Mouse (Mus musculus): Measurements from ENCODE around the gene Blcap. TPM values are rescaled to one million over a fixed set of nuclear protein-coding genes. Genes with fewer than 3 reads are reported as not detected.

Blcap gene
- polyA plus RNA-seq, 1 experiment from 2014 or later = 29.4 TPM

DNA sequence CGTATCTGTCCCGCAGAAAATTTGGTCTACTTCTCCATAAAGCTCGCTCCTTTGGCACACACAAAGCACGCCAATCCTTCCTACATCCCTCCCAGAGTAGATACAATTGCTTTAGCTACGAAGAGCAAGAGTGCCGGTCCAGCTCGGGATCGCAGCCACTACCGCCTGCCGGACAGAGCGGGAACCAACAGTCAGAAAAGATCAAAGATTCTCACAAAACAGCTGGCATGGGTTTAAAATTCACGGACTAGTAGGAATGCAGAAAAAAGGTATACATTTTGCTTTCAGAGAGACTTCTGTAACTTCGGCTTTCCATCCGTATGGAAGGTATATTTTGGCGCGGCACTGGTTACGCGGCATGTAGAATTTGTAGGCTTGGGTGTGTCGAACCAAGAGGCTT lies 11.6 kb downstream of the Blcap start:
- Histone ChIP-seq H3K4me2 (peak overlapping the region; percentile 86), H3K36me3 (peaks cover 78% of the 10 kb centered on the region), H3K4me1 (peaks cover 37% of the 10 kb centered on the region), H3K27ac (replicated peaks) (no peak overlapping the region), H3K9ac (peak overlapping the region; percentile 82), H3K9me3 (peaks cover 46% of the 10 kb centered on the region), H3K27me3 (replicated peaks) (no peaks in the 10 kb centered on the region), H3K4me3 (peak overlapping the region; percentile 57)
- no peak for ATAC-seq (ENCODE audit: extremely low read depth, insufficient number of reproducible peaks, low FRiP score, low TSS enrichment)
- WGBS = 47% methylated on average over 19 of the region's 19 CpGs

DNA sequence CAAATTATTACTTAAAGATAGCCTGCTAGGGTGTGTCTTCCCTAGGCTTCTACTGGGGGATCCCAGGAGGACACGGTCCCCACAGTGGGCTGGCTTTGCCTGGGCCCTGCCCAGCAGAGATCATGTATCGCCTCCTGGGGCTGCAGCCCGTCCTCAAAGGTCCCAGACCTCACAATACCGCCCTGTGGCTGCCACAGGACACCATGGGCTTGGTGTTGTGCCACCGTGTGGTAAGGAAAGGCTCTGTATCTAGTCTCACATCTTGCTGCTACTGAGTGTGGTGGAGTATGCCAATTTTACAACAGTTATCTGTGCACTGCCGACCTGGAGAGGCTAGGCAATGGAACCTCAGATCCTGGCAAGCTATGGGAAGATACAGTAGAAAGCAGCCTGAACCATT lies 12.6 kb downstream of the Blcap start:
- no peak overlapping the region for H3K27ac ChIP-seq (replicated peaks)
- H3K4me2 ChIP-seq = no peak overlapping the region
- H3K27me3 ChIP-seq (replicated peaks) = no peaks in the 10 kb centered on the region
- no peak for ATAC-seq (ENCODE audit: extremely low read depth, insufficient number of reproducible peaks, low FRiP score, low TSS enrichment)
- no peak overlapping the region for H3K9ac ChIP-seq
- WGBS = 57% methylated on average over 6 of the region's 6 CpGs
- H3K4me3 ChIP-seq = no peak overlapping the region
- H3K4me1 ChIP-seq = peaks cover 41% of the 10 kb centered on the region
- H3K9me3 ChIP-seq = peaks cover 46% of the 10 kb centered on the region
- peaks cover 71% of the 10 kb centered on the region for H3K36me3 ChIP-seq

DNA sequence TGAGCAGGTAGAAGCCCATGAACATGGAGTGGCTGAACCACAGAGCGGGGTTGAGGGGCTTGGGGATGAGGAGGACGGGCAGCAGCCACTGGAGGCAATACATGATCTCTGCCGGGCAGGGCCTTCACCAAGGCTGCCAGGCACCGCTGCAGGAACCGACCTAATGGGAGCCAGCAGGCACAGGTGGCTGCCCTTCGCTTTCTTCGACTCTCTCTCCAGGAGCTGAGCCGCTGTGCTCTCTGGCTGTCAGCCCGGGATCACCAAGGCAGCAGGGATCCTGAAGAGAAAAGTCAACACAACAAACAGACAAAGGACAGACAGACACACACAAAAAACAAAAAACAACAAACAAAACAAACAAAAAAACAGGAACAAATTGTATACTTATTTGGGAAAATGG lies 13.0 kb downstream of the Blcap start:
- WGBS = 79% methylated on average over 9 of the region's 9 CpGs
- Histone ChIP-seq H3K27ac (replicated peaks) (no peak overlapping the region), H3K4me2 (no peak overlapping the region), H3K4me3 (no peak overlapping the region), H3K36me3 (peaks cover 68% of the 10 kb centered on the region), H3K27me3 (replicated peaks) (no peaks in the 10 kb centered on the region), H3K9me3 (peaks cover 46% of the 10 kb centered on the region), H3K9ac (no peak overlapping the region), H3K4me1 (peaks cover 46% of the 10 kb centered on the region)
- ATAC-seq (ENCODE audit: extremely low read depth, insufficient number of reproducible peaks, low FRiP score, low TSS enrichment) = no peak

- Histone ChIP-seq H3K4me3 (no peak overlapping the region), H3K36me3 (peaks cover 55% of the 10 kb centered on the region), H3K9ac (no peak overlapping the region), H3K27ac (replicated peaks) (no peak overlapping the region), H3K4me2 (no peak overlapping the region), H3K27me3 (replicated peaks) (no peaks in the 10 kb centered on the region), H3K9me3 (peaks cover 34% of the 10 kb centered on the region), H3K4me1 (peaks cover 47% of the 10 kb centered on the region)
- no peak for ATAC-seq (ENCODE audit: extremely low read depth, insufficient number of reproducible peaks, low FRiP score, low TSS enrichment)
- WGBS = 62% methylated on average over 5 of the region's 5 CpGs
Observed at GRCm38 (mm10) chr2:157556074-157556698, 14.9 kb downstream of the Blcap start.

DNA sequence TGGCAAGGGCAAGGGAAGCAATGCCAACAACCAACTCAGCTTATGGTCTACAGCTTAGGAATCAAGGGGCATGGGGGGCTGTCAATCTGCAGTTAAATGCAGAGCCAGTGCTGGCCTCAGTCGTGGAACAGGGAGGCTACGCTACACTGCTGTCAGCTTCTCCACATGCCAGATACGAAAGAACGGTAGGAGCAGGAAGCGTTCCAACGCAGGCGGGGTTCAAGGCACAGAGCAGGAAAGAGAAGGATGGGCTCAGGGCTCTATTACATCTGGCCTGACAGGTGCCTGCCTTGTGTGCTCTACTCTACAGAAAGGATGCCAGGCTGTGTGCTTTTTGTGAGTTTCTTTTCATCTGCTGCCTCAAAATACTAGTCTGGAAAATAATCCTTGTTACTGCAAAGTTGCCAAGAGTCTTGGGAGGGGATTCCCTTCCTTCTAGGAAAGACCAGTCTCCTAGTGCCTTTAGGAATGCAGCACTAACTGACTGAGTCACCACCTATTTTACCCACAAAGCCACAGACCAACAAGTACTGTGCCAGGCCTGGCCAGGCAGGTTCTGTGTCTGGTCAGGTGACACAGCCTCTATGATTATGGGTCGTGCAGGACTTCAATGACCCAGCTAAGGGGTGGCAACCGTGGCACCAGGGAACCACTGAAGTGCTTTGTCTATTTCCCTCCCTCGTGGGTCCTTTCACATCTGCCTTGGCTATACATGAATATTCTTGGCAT lies 18.8 kb downstream of the Blcap start:
- Histone ChIP-seq H3K27me3 (replicated peaks) (no peaks in the 10 kb centered on the region), H3K4me2 (no peak overlapping the region), H3K4me3 (no peak overlapping the region), H3K27ac (replicated peaks) (no peak overlapping the region), H3K4me1 (peaks cover 47% of the 10 kb centered on the region), H3K36me3 (peaks cover 39% of the 10 kb centered on the region), H3K9ac (no peak overlapping the region), H3K9me3 (no peaks in the 10 kb centered on the region)
- WGBS = 67% methylated on average over 10 of the region's 10 CpGs
- no peak for ATAC-seq (ENCODE audit: extremely low read depth, insufficient number of reproducible peaks, low FRiP score, low TSS enrichment)

- WGBS = 79% methylated on average over 4 of the region's 4 CpGs
Observed at GRCm38 (mm10) chr2:157550292-157550691, 20.8 kb downstream of the Blcap start.

GRCm38 (mm10) chr2:157546686-157547085 lies 24.4 kb downstream of the Blcap start:
- Histone ChIP-seq H3K27me3 (replicated peaks) (no peaks in the 10 kb centered on the region), H3K9me3 (no peaks in the 10 kb centered on the region), H3K36me3 (peaks cover 67% of the 10 kb centered on the region), H3K4me1 (no peaks in the 10 kb centered on the region), H3K4me3 (no peak overlapping the region), H3K4me2 (no peak overlapping the region), H3K9ac (no peak overlapping the region), H3K27ac (replicated peaks) (no peak overlapping the region)
- ATAC-seq (ENCODE audit: extremely low read depth, insufficient number of reproducible peaks, low FRiP score, low TSS enrichment) = no peak

More at GRCm38 (mm10) chr2:157550292-157550691, 20.8 kb downstream of the Blcap start:
- no peaks in the 10 kb centered on the region for H3K27me3 ChIP-seq (replicated peaks)
- H3K9me3 ChIP-seq = no peaks in the 10 kb centered on the region
- no peak overlapping the region for H3K27ac ChIP-seq (replicated peaks)
- no peak for ATAC-seq (ENCODE audit: extremely low read depth, insufficient number of reproducible peaks, low FRiP score, low TSS enrichment)
- H3K4me3 ChIP-seq = no peak overlapping the region
- H3K36me3 ChIP-seq = peaks cover 41% of the 10 kb centered on the region
- H3K9ac ChIP-seq = no peak overlapping the region
- no peak overlapping the region for H3K4me2 ChIP-seq
- peaks cover 34% of the 10 kb centered on the region for H3K4me1 ChIP-seq

- Histone ChIP-seq H3K4me2 (no peak overlapping the region), H3K9ac (no peak overlapping the region), H3K4me3 (no peak overlapping the region), H3K36me3 (peaks cover 62% of the 10 kb centered on the region), H3K4me1 (peaks cover 8% of the 10 kb centered on the region; the same call in 1 of the 2 replicates), H3K9me3 (no peaks in the 10 kb centered on the region), H3K27ac (replicated peaks) (no peak overlapping the region), H3K27me3 (replicated peaks) (no peaks in the 10 kb centered on the region)
- ATAC-seq (ENCODE audit: extremely low read depth, insufficient number of reproducible peaks, low FRiP score, low TSS enrichment) = no peak
- 75% methylated on average over 9 of the region's 9 CpGs for WGBS
Observed at GRCm38 (mm10) chr2:157544333-157544888, 26.7 kb downstream of the Blcap start.

DNA sequence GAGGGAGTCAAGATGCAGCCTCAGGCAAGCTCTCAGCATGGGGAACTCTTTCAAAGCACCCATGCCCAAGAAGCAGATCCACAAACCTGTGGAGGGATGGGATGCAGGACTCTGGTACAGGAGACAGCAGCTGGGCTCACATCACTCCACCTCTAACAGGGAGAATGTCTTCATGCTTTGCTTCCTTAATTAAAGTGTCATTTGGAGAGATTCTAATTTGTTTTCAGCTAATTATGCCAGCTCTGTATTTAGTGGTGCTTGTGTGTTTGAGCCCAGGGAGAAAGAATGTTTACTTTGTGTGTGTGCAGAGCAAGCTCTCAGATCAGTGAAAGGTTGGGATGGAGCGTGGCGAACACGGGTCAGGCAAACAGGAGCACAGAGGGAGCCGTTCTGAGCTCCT lies 28.7 kb downstream of the Blcap start:
- Histone ChIP-seq H3K4me2 (no peak overlapping the region), H3K9ac (no peak overlapping the region), H3K4me3 (no peak overlapping the region), H3K36me3 (peaks cover 47% of the 10 kb centered on the region), H3K27me3 (replicated peaks) (no peaks in the 10 kb centered on the region), H3K27ac (replicated peaks) (no peak overlapping the region), H3K9me3 (no peaks in the 10 kb centered on the region), H3K4me1 (peaks cover 8% of the 10 kb centered on the region; the same call in 1 of the 2 replicates)
- 66% methylated on average over 4 of the region's 4 CpGs for WGBS
- ATAC-seq (ENCODE audit: extremely low read depth, insufficient number of reproducible peaks, low FRiP score, low TSS enrichment) = no peak

- Histone ChIP-seq H3K27me3 (replicated peaks) (no peaks in the 10 kb centered on the region), H3K4me3 (no peak overlapping the region), H3K9ac (no peak overlapping the region), H3K4me1 (peaks cover 12% of the 10 kb centered on the region), H3K36me3 (peaks cover 39% of the 10 kb centered on the region), H3K27ac (replicated peaks) (no peak overlapping the region), H3K4me2 (no peak overlapping the region), H3K9me3 (no peaks in the 10 kb centered on the region)
- 79% methylated on average over 8 of the region's 8 CpGs for WGBS
- no peak for ATAC-seq (ENCODE audit: extremely low read depth, insufficient number of reproducible peaks, low FRiP score, low TSS enrichment)
Observed at GRCm38 (mm10) chr2:157541631-157542030, 29.4 kb downstream of the Blcap start.

- Histone ChIP-seq H3K4me1 (peaks cover 17% of the 10 kb centered on the region), H3K9me3 (no peaks in the 10 kb centered on the region), H3K4me2 (no peak overlapping the region), H3K27me3 (replicated peaks) (0 out of 2 replicates have a peak, but pooled peaks cover 2% of the 10 kb centered on the region), H3K36me3 (peaks cover 33% of the 10 kb centered on the region), H3K9ac (no peak overlapping the region), H3K4me3 (no peak overlapping the region), H3K27ac (replicated peaks) (no peak overlapping the region)
- ATAC-seq (ENCODE audit: extremely low read depth, insufficient number of reproducible peaks, low FRiP score, low TSS enrichment) = no peak
- 71% methylated on average over 9 of the region's 9 CpGs for WGBS
Observed at GRCm38 (mm10) chr2:157540953-157541569, 30.0 kb downstream of the Blcap start.

All from heart, embryonic 13.5 days (tissue).